Mouse (Mus musculus): ENCODE data around the gene Mpp2. TPM values are rescaled to one million over a fixed set of nuclear protein-coding genes. Genes with fewer than 3 reads are reported as not detected.

Mpp2 gene
- polyA plus RNA-seq, 1 experiment from 2014 or later, result 10.3 TPM

- Histone ChIP-seq H3K36me3 (ENCODE audit: control insufficient read depth, insufficient read depth, low read length) (no peaks in the 10 kb centered on the region), H3K9ac (ENCODE audit: low read depth, low read length) (no peak overlapping the region), H3K4me3 (ENCODE audit: low read length) (no peak overlapping the region), H3K27me3 (ENCODE audit: control insufficient read depth, insufficient read depth, low read length) (peaks cover 36% of the 10 kb centered on the region), H3K4me1 (ENCODE audit: control insufficient read depth, insufficient read depth, low read length) (peaks cover 7% of the 10 kb centered on the region; the same call in 1 of the 2 replicates), H3K27ac (ENCODE audit: low read depth, low read length) (no peak overlapping the region), H3K9me3 (ENCODE audit: control insufficient read depth, low read length) (no peaks in the 10 kb centered on the region), H3K4me2 (replicated peaks; ENCODE audit: low read depth, low read length) (no peak overlapping the region)
- ATAC-seq (ENCODE audit: low FRiP score, low TSS enrichment), result no peak
- 22% methylated on average over 17 of the region's 17 CpGs for WGBS
These were observed 14.4 kb upstream of the Mpp2 start for GRCm38 (mm10) chr11:102102485-102103258.

GRCm38 (mm10) chr11:102101219-102101618, 12.9 kb upstream of the Mpp2 start, which contains the start of gene Ppy:
Ppy (minus strand) TSS chr11:102101319.
- 81% methylated on average over 4 of the region's 4 CpGs for WGBS
- Histone ChIP-seq H3K4me1 (ENCODE audit: control insufficient read depth, insufficient read depth, low read length) (peaks cover 13% of the 10 kb centered on the region; the same call in 1 of the 2 replicates), H3K4me3 (ENCODE audit: low read length) (no peak within 1 kb of the TSS), H3K9ac (ENCODE audit: low read depth, low read length) (0 out of 2 replicates have a peak within 1 kb of the TSS, but pooled peaks have one; percentile 2), H3K27me3 (ENCODE audit: control insufficient read depth, insufficient read depth, low read length) (peaks cover 22% of the 10 kb centered on the region), H3K9me3 (ENCODE audit: control insufficient read depth, low read length) (no peaks in the 10 kb centered on the region), H3K27ac (ENCODE audit: low read depth, low read length) (no peak within 1 kb of the TSS), H3K36me3 (ENCODE audit: control insufficient read depth, insufficient read depth, low read length) (no peaks in the 10 kb centered on the region), H3K4me2 (replicated peaks; ENCODE audit: low read depth, low read length) (no peak within 1 kb of the TSS)
- no peak for ATAC-seq (ENCODE audit: low FRiP score, low TSS enrichment)

- Histone ChIP-seq H3K4me2 (replicated peaks; ENCODE audit: low read depth, low read length) (peak overlapping the region; percentile 43), H3K27me3 (ENCODE audit: control insufficient read depth, insufficient read depth, low read length) (peaks cover 3% of the 10 kb centered on the region; the same call in 1 of the 2 replicates), H3K36me3 (ENCODE audit: control insufficient read depth, insufficient read depth, low read length) (no peaks in the 10 kb centered on the region), H3K27ac (ENCODE audit: low read depth, low read length) (peak overlapping the region; percentile 14; the same call in 1 of the 2 replicates), H3K4me1 (ENCODE audit: control insufficient read depth, insufficient read depth, low read length) (peaks cover 10% of the 10 kb centered on the region; the same call in 1 of the 2 replicates), H3K4me3 (ENCODE audit: low read length) (peak overlapping the region; percentile 11; the same call in 1 of the 2 replicates), H3K9ac (ENCODE audit: low read depth, low read length) (peak overlapping the region; percentile 23; the same call in 1 of the 2 replicates), H3K9me3 (ENCODE audit: control insufficient read depth, low read length) (no peaks in the 10 kb centered on the region)
- ATAC-seq (ENCODE audit: low FRiP score, low TSS enrichment), result peak; percentile 88
- 3% methylated on average over 18 of the region's 18 CpGs for WGBS
These were observed 8.6 kb upstream of the Mpp2 start for GRCm38 (mm10) chr11:102096887-102097391.

DNA sequence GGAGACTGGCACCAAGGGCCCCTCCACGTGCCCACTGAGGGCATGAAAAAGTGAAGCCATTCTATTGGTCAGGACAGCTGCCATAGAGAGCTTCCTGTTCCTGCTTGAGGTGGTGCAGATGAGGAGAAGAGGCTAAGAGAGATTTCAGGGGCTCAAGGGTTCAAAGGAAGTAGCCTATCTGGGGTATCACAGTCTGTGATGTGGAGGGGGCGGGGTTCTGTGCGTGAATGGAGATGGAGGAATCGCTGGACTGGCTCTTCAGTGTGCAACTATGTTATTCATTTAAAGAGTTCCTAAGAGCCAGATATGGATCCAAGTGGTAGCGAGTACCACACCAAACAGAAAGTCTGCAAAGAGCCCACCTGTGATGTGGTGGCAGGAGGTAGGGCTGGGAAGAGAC, 8.1 kb upstream of the Mpp2 start:
- Histone ChIP-seq H3K36me3 (ENCODE audit: control insufficient read depth, insufficient read depth, low read length) (no peaks in the 10 kb centered on the region), H3K9ac (ENCODE audit: low read depth, low read length) (peak overlapping the region; percentile 23; the same call in 1 of the 2 replicates), H3K4me1 (ENCODE audit: control insufficient read depth, insufficient read depth, low read length) (peaks cover 8% of the 10 kb centered on the region; the same call in 1 of the 2 replicates), H3K27ac (ENCODE audit: low read depth, low read length) (peak overlapping the region; percentile 14; the same call in 1 of the 2 replicates), H3K9me3 (ENCODE audit: control insufficient read depth, low read length) (no peaks in the 10 kb centered on the region), H3K27me3 (ENCODE audit: control insufficient read depth, insufficient read depth, low read length) (peaks cover 3% of the 10 kb centered on the region; the same call in 1 of the 2 replicates), H3K4me2 (replicated peaks; ENCODE audit: low read depth, low read length) (peak overlapping the region; percentile 43), H3K4me3 (ENCODE audit: low read length) (peak overlapping the region; percentile 11; the same call in 1 of the 2 replicates)
- WGBS, result 61% methylated on average over 5 of the region's 5 CpGs
- peak; percentile 5; the same call in 1 of the 2 replicates for ATAC-seq (ENCODE audit: low FRiP score, low TSS enrichment)

GRCm38 (mm10) chr11:102095676-102096075, 7.4 kb upstream of the Mpp2 start:
- Histone ChIP-seq H3K36me3 (ENCODE audit: control insufficient read depth, insufficient read depth, low read length) (no peaks in the 10 kb centered on the region), H3K9me3 (ENCODE audit: control insufficient read depth, low read length) (no peaks in the 10 kb centered on the region), H3K4me1 (ENCODE audit: control insufficient read depth, insufficient read depth, low read length) (peaks cover 8% of the 10 kb centered on the region; the same call in 1 of the 2 replicates), H3K4me2 (replicated peaks; ENCODE audit: low read depth, low read length) (no peak overlapping the region), H3K9ac (ENCODE audit: low read depth, low read length) (no peak overlapping the region), H3K27me3 (ENCODE audit: control insufficient read depth, insufficient read depth, low read length) (0 out of 2 replicates have a peak, but pooled peaks cover 3% of the 10 kb centered on the region), H3K27ac (ENCODE audit: low read depth, low read length) (no peak overlapping the region), H3K4me3 (ENCODE audit: low read length) (no peak overlapping the region)
- no peak for ATAC-seq (ENCODE audit: low FRiP score, low TSS enrichment)
- 55% methylated on average over 3 of the region's 3 CpGs for WGBS

DNA sequence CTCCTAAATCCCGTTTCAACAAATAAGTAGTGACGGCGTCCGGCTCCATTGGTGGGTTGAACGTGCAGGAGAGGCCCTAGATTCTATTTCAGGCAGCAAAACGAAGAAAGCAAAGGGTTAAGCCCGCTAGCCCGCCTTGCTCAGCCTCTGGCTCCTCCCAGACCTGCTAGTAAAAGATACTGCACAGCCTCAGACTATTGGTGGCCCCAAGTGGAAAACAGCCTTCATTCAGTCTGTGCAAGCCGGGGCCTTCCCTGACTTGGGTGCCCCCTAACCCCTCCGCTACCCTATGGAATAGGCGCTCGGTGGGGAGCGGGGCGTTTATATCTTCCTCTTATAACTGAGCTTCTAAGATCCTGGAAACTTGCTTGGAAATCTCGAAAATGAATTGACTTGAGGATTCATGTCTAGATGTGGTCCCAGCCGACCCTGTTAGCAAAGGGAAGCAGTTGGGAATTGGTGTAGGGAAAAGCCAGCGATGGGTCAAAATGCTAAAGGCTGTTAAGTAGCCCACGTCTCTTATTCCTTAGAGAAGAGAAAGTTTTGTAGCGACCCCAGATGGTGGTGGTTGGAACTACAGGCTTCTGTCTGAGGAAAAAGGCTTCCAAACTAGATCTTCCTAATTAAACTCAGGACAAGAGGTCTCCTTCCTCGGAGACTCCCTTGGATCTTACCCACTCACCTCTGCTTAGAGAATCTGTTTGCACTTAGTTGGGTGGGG, 933 bp upstream of the Mpp2 start:
- H3K9ac ChIP-seq (ENCODE audit: low read depth, low read length), result peak overlapping the region; percentile 51; the same call in 1 of the 2 replicates
- H3K4me1 ChIP-seq (ENCODE audit: control insufficient read depth, insufficient read depth, low read length), result peaks cover 15% of the 10 kb centered on the region; the same call in 1 of the 2 replicates
- WGBS, result 1% methylated on average over 20 of the region's 20 CpGs
- peak; percentile 51 for ATAC-seq (ENCODE audit: low FRiP score, low TSS enrichment)
- no peaks in the 10 kb centered on the region for H3K36me3 ChIP-seq (ENCODE audit: control insufficient read depth, insufficient read depth, low read length)
- H3K4me3 ChIP-seq (ENCODE audit: low read length), result peak overlapping the region; percentile 73
- no peaks in the 10 kb centered on the region for H3K27me3 ChIP-seq (ENCODE audit: control insufficient read depth, insufficient read depth, low read length)
- H3K27ac ChIP-seq (ENCODE audit: low read depth, low read length), result peak overlapping the region; percentile 76
- peak overlapping the region; percentile 94 for H3K4me2 ChIP-seq (replicated peaks; ENCODE audit: low read depth, low read length)
- no peaks in the 10 kb centered on the region for H3K9me3 ChIP-seq (ENCODE audit: control insufficient read depth, low read length)

GRCm38 (mm10) chr11:102087081-102087751, 1.1 kb downstream of the Mpp2 start:
- H3K4me2 ChIP-seq (replicated peaks; ENCODE audit: low read depth, low read length), result peak overlapping the region; percentile 94
- peak overlapping the region; percentile 69 for H3K27ac ChIP-seq (ENCODE audit: low read depth, low read length)
- ATAC-seq (ENCODE audit: low FRiP score, low TSS enrichment), result peak; percentile 67

DNA sequence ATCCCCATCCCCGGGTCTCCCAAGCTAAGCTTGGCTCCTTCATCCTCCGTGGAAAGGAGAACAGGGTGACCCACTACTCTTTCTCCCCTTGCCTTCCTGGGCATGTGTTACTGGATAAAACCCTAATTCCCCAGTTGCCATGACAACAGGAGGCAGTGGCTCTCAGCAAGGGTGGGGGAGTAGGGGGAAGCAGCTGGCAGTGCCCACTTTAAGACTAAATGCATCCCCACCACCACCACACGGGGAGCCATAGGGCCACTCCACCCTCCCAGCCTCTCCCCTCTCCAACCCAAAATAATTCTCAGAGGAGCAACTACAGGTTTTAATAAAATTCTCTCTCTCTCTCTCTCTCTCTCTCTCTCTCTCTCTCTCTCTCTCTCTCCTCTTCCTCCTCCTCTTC, 2.0 kb downstream of the Mpp2 start:
- Histone ChIP-seq H3K27me3 (ENCODE audit: control insufficient read depth, insufficient read depth, low read length) (no peaks in the 10 kb centered on the region), H3K4me2 (replicated peaks; ENCODE audit: low read depth, low read length) (peak overlapping the region; percentile 94), H3K9ac (ENCODE audit: low read depth, low read length) (no peak overlapping the region), H3K4me3 (ENCODE audit: low read length) (peak overlapping the region; percentile 73), H3K36me3 (ENCODE audit: control insufficient read depth, insufficient read depth, low read length) (no peaks in the 10 kb centered on the region), H3K27ac (ENCODE audit: low read depth, low read length) (peak overlapping the region; percentile 69; the same call in 1 of the 2 replicates), H3K9me3 (ENCODE audit: control insufficient read depth, low read length) (no peaks in the 10 kb centered on the region), H3K4me1 (ENCODE audit: control insufficient read depth, insufficient read depth, low read length) (peaks cover 19% of the 10 kb centered on the region; the same call in 1 of the 2 replicates)
- no peak for ATAC-seq (ENCODE audit: low FRiP score, low TSS enrichment)
- 20% methylated on average over 3 of the region's 3 CpGs for WGBS

More at GRCm38 (mm10) chr11:102087081-102087751, 1.1 kb downstream of the Mpp2 start:
- Histone ChIP-seq H3K36me3 (ENCODE audit: control insufficient read depth, insufficient read depth, low read length) (no peaks in the 10 kb centered on the region), H3K27me3 (ENCODE audit: control insufficient read depth, insufficient read depth, low read length) (no peaks in the 10 kb centered on the region), H3K4me3 (ENCODE audit: low read length) (peak overlapping the region; percentile 73), H3K4me1 (ENCODE audit: control insufficient read depth, insufficient read depth, low read length) (peaks cover 19% of the 10 kb centered on the region; the same call in 1 of the 2 replicates), H3K9ac (ENCODE audit: low read depth, low read length) (peak overlapping the region; percentile 63), H3K9me3 (ENCODE audit: control insufficient read depth, low read length) (no peaks in the 10 kb centered on the region)
- under 1% methylated on average over 39 of the region's 39 CpGs for WGBS
